Mouse (Mus musculus) forebrain, postnatal 0 days (tissue): ENCODE results near the gene Cyb561d2. TPM values are rescaled to one million over a fixed set of nuclear protein-coding genes. Genes with fewer than 3 reads are reported as not detected.

Source experiments
- ATAC-seq: fragments of 200-750 bp; cut with Nextera tagmentation; 2 replicates; pipeline ENCODE4 v1.8.0; 2017; ENCODE audit warnings: mild to moderate bottlenecking, moderate library complexity
- DNase-seq: peaks from one replicate; pipeline ENCODE4 v3.0.0-alpha.2; 2015
- H3K27ac ChIP-seq: fragments of 300-500 bp; sonication (generic); 2 replicates; pipeline ENCODE4 v1.5.1; 2014; ENCODE audit warnings: low read depth, mild to moderate bottlenecking, antibody characterized with exemption, low read length, moderate library complexity, mixed read lengths
- H3K27me3 ChIP-seq: fragments of 300-500 bp; sonication (generic); 2 replicates; pipeline ENCODE4 v1.6.1; 2014; ENCODE audit warnings: mild to moderate bottlenecking, low read length, mixed read lengths; ENCODE audit not compliant: insufficient read depth
- H3K36me3 ChIP-seq: fragments of 300-500 bp; sonication (generic); 2 replicates; pipeline ENCODE4 v1.6.1; 2014; ENCODE audit warnings: mild to moderate bottlenecking, moderate library complexity; ENCODE audit not compliant: insufficient read depth
- H3K4me1 ChIP-seq: fragments of 300-500 bp; sonication (generic); 2 replicates; pipeline ENCODE4 v1.6.1; 2014; ENCODE audit warnings: antibody characterized with exemption; ENCODE audit not compliant: insufficient read depth
- H3K4me2 ChIP-seq: fragments of 300-500 bp; sonication (generic); 2 replicates; pipeline ENCODE4 v1.6.1; 2014; ENCODE audit warnings: low read depth, mild to moderate bottlenecking, moderate library complexity
- H3K4me3 ChIP-seq: fragments of 300-500 bp; sonication (generic); 2 replicates; pipeline ENCODE4 v1.5.1; 2014; ENCODE audit warnings: low read depth, low read length, mixed read lengths
- H3K9ac ChIP-seq: fragments of 300-500 bp; sonication (generic); 2 replicates; pipeline ENCODE4 v1.6.1; 2014; ENCODE audit warnings: mild to moderate bottlenecking
- H3K9me3 ChIP-seq: fragments of 300-500 bp; sonication (generic); 2 replicates; pipeline ENCODE4 v1.6.1; 2016; ENCODE audit warnings: low read length
- CTCF ChIP-seq: sonication (generic); IDR thresholded peaks from 2 replicates; pipeline ENCODE4 v1.5.1; 2016; ENCODE audit warnings: antibody characterized with exemption, control low read depth, low read depth
- WGBS: fragments of 180-500 bp; shearing (Covaris S2); extraction: QIAGEN DNeasy Blood & Tissue Kit; methylation state at CpG from one replicate; pipeline ENCODE4 v1.1.7; 2014; 5-methylcytosine and 5-hydroxymethylcytosine counted together
- polyA plus RNA-seq: library from polyadenylated mRNA; unstranded; fragments of >200 nt; fragmentation: Nextera tagmentation; extraction: Ambion mirVana; gene quantifications from 2 replicates; pipeline ENCODE4 v1.2.1, GENCODE M21; 2015
- total RNA-seq: library from RNA; depleted of rRNA; stranded (reverse); fragments of >200 nt; gene quantifications from 2 replicates; pipeline ENCODE4 v1.2.3, GENCODE M21; 2014

Cyb561d2 gene
- total and polyA plus RNA-seq, 2 experiments from 2014 or later = 36.0 to 47.0 TPM

GRCm38 (mm10) chr9:107571534-107572326 is 29.7 kb upstream of the Cyb561d2 start:
- DNase-seq (no peak), ATAC-seq (no peak)
- Histone ChIP-seq H3K27ac (no peak overlapping the region), H3K9me3 (no peaks in the 10 kb centered on the region), H3K4me1 (peaks cover 24% of the 10 kb centered on the region), H3K36me3 (peaks cover 34% of the 10 kb centered on the region), H3K4me2 (no peak overlapping the region), H3K4me3 (no peak overlapping the region), H3K9ac (no peak overlapping the region), H3K27me3 (no peaks in the 10 kb centered on the region)
- 93% methylated on average over 22 of the region's 22 CpGs for WGBS
- TF ChIP-seq CTCF = no peak

GRCm38 (mm10) chr9:107570845-107571244 is 28.9 kb upstream of the Cyb561d2 start:
- Histone ChIP-seq H3K4me2 (peak overlapping the region; percentile 76), H3K4me1 (peaks cover 24% of the 10 kb centered on the region), H3K9me3 (no peaks in the 10 kb centered on the region), H3K9ac (no peak overlapping the region), H3K36me3 (peaks cover 34% of the 10 kb centered on the region), H3K4me3 (0 out of 2 replicates have a peak overlapping the region, but pooled peaks have one; percentile 63), H3K27me3 (no peaks in the 10 kb centered on the region), H3K27ac (0 out of 2 replicates have a peak overlapping the region, but pooled peaks have one; percentile 4)
- TF ChIP-seq CTCF = no peak
- 94% methylated on average over 21 of the region's 21 CpGs for WGBS
- DNase-seq (no peak), ATAC-seq (no peak)

DNA sequence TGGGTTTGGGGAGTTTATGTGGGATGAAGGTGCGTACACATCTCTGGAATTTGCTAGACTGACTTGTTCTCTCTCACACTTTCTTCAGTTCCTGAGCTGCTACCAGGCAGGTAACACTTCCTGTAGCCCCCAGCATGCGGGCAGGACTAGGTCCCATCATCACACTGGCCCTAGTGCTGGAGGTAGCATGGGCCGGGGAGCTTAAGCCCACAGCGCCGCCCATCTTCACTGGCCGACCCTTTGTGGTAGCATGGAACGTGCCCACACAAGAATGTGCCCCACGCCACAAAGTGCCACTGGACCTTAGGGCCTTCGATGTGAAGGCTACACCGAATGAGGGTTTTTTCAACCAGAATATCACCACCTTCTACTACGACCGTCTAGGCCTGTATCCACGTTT is 28.0 kb upstream of the Cyb561d2 start:
- Histone ChIP-seq H3K36me3 (peaks cover 40% of the 10 kb centered on the region), H3K4me1 (peaks cover 24% of the 10 kb centered on the region), H3K4me3 (peak overlapping the region; percentile 63), H3K4me2 (peak overlapping the region; percentile 76), H3K27ac (peak overlapping the region; percentile 89; the same call in 1 of the 2 replicates), H3K27me3 (no peaks in the 10 kb centered on the region), H3K9me3 (no peaks in the 10 kb centered on the region), H3K9ac (peak overlapping the region; percentile 69)
- WGBS = 37% methylated on average over 13 of the region's 13 CpGs
- DNase-seq (no peak), ATAC-seq (no peak)
- no peak for TF ChIP-seq CTCF

DNA sequence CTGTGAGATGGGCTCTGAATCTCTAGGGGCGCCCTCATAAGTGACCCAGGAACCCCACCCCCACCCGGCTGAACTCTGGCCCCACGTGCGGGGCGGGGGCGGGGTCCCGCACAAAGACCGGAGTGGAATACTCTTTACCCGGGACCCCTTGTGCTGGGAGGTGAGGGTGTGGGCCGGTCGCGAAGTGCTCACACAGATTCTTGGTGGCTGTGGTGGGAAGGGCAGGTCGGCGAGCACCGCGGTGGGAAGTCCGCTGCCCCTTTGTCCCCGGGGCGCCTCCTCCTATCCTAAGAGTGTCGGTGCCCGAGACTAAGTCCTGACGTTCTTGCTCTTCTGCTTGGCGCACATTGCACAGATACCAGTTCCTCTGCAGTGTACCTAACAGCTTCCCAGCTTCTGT is 27.3 kb upstream of the Cyb561d2 start:
- peak; percentile 17 for ATAC-seq
- peak overlapping the region; percentile 69 for H3K9ac ChIP-seq
- H3K9me3 ChIP-seq = no peaks in the 10 kb centered on the region
- H3K36me3 ChIP-seq = peaks cover 41% of the 10 kb centered on the region
- H3K4me1 ChIP-seq = peaks cover 25% of the 10 kb centered on the region
- 0 out of 2 replicates have a peak, but pooled peaks have one; percentile 23 for TF ChIP-seq CTCF
- no peak for DNase-seq
- H3K27me3 ChIP-seq = no peaks in the 10 kb centered on the region
- H3K27ac ChIP-seq = peak overlapping the region; percentile 89
- 0% methylated on average over 21 of the region's 23 CpGs for WGBS
- H3K4me2 ChIP-seq = peak overlapping the region; percentile 76
- H3K4me3 ChIP-seq = peak overlapping the region; percentile 63

- H3K4me1 ChIP-seq = peaks cover 32% of the 10 kb centered on the region
These were observed 26.6 kb upstream of the Cyb561d2 start for GRCm38 (mm10) chr9:107568331-107569261.

GRCm38 (mm10) chr9:107567702-107568319 is 25.8 kb upstream of the Cyb561d2 start, which contains the start of gene Hyal2:
Gene Hyal2, plus strand, starts transcription at chr9:107567945.
- no peak for DNase-seq
- H3K27ac ChIP-seq = peak within 1 kb of the TSS; percentile 89
- no peaks in the 10 kb centered on the region for H3K27me3 ChIP-seq

More at GRCm38 (mm10) chr9:107568331-107569261, 26.6 kb upstream of the Cyb561d2 start:
- Histone ChIP-seq H3K4me3 (peak overlapping the region; percentile 63), H3K27me3 (no peaks in the 10 kb centered on the region), H3K36me3 (peaks cover 38% of the 10 kb centered on the region), H3K9ac (peak overlapping the region; percentile 69), H3K4me2 (peak overlapping the region; percentile 76), H3K27ac (peak overlapping the region; percentile 89), H3K9me3 (no peaks in the 10 kb centered on the region)
- DNase-seq = peak; percentile 94
- peak; percentile 93 for ATAC-seq
- under 1% methylated on average over 41 of the region's 41 CpGs for WGBS
- TF ChIP-seq CTCF = no peak; the same call in 1 of the 2 replicates

More at GRCm38 (mm10) chr9:107567702-107568319, 25.8 kb upstream of the Cyb561d2 start, which contains the start of gene Hyal2:
- peak within 1 kb of the TSS; percentile 76 for H3K4me2 ChIP-seq
- peak within 1 kb of the TSS; percentile 63 for H3K4me3 ChIP-seq
- no peaks in the 10 kb centered on the region for H3K9me3 ChIP-seq
- 9% methylated on average over 18 of the region's 18 CpGs for WGBS
- no peak for ATAC-seq
- H3K4me1 ChIP-seq = peaks cover 33% of the 10 kb centered on the region
- H3K9ac ChIP-seq = peak within 1 kb of the TSS; percentile 69
- peaks cover 31% of the 10 kb centered on the region for H3K36me3 ChIP-seq
- TF ChIP-seq CTCF = no peak
